Mouse (Mus musculus) kidney, adult 11 months (tissue): ENCODE measurements at regions not wholly inside any gene's neighbourhood (a gene's known extent, or its start where the extent isn't known, plus 50 kb on each side); places are given as distances from the start of the nearest gene placed in this dataset.
A peak's percentile ranks its signal among the peaks of the same experiment; 100 is the strongest.

Experiments used
- DNase-seq: peaks from one replicate; pipeline ENCODE4 v3.0.0; 2022

DNA sequence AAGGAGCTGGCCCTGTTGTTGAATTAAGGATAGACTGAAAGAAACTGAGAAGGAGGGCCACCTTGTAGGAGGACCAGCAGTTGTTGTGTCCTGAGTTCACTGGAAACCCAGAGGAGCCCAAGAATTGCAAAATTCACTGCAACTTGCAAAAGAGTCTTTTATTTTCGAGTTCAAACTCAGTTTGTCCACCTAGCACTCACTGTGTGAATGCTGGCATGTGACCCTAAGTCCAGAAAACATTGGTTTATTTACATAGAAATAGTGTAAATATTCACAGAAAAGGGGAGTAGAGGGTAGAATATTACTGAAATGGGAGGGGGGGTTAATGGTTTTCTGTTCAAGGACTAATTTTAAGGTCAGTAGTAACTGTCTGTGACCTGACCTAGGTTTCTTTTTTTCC, 394.7 kb downstream of the 4933405O20Rik start:
- no peak for DNase-seq

DNA sequence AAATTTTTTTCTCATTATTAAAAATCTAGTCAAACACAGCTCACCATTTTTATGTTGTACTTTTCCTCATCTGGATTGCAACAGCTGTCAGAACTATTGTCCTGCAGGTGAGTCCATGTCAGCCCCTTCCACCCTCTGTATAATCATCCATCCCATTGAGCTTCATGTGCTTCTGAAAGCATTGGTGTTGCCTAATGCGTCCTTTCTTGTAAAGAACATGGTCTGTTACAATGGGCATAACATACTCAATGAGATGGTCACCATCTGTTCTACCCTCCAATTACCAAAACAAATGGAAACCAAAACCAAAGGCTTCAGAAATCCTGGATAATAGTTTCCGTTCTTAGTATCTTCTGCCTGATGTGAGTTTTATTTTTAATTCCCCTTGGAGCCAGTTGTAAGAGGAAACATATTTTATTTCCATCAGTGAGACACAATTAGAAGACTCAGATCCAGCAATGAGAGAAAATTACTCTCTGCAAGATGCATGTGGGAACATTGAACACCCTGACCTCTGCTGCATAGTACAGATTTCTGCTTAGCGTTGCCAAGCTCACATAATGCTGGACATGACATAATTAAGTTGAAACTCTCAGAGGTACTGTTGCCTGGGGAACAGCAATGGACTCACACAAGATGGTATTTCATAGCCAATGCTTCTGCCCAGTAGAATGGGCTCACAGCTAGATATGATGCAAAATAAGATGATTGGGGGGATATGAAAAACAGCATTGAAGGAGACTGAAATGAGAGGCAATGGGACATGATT, 443.1 kb downstream of the 4933405O20Rik start:
- no peak for DNase-seq

DNA sequence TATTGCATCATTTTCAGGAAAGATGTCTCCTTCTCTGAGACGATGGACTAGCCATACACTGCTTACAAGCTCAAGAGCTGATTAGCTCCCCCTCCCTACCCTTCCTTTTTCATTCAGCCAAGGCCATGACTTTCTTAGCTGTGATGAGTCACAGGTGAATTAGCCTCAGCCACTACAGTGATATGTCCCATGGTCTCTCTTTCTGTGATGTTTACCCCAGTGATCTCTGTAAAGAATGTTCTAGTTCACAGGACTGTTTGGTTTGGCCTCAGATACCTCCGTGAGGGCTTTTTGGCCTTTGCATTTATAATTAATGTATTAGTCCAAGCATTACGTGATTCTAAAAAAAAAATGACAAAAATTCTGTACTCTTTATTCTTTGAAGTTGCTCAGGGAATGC, 452.5 kb downstream of the 4933405O20Rik start:
- no peak for DNase-seq

DNA sequence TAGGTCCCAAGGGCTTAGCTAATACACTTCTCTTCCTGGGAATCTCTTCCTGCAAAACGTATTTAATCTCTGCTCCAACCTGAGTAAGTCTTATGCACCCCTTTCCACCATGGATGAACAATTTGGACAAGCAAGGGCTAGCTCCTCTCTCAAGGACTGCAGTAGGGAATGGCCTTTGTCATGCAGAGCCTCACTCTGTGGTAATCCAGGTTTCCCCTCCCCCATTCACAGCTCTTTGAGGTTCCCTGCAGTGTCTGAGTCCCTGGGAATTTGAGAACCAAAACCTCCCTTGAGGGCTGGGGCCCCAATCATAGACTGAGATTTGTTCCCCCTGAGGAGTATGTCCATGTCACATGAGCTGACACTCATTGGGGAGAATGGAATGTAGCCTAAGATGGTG, 442.5 kb upstream of the Ano5 start:
- DNase-seq, result no peak

DNA sequence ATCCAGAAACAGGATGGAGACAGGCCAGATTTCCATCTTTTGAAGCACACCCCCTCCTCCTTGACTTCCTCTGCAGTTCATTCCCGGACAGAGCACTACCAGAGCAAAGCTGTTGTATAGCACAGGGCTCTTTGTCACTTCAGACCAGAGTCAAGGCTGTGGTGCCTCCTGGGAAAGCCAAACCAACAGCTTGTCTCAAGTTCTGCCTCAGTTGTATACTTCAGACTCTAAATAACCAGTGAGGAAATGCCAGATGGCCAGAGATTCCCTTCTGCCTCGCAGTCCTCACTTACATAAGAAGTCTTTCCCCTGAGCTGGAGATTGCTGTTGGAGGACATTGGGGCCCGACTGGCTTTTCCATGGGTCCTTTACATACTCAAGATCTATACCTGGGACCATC, 417.1 kb upstream of the Ano5 start:
- DNase-seq, result no peak

DNA sequence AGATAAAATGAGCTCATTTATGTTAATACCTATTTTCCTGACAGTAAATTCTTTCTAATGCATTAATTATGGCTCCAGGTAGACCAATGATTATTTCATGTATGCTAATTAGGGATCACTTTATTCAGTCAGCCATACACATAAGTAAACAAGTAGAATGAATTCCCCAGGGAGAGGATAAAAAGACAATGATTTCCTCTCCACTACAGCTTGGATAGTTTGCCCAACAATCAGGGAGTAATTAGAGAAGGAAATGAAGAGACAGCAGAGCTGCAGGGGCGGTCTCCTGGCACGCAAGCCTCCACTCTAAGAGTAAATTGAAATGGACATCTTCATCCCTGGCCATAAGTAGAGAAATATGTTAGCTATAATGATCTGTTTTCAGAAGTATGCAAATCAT, 409.7 kb upstream of the Ano5 start:
- no peak for DNase-seq

DNA sequence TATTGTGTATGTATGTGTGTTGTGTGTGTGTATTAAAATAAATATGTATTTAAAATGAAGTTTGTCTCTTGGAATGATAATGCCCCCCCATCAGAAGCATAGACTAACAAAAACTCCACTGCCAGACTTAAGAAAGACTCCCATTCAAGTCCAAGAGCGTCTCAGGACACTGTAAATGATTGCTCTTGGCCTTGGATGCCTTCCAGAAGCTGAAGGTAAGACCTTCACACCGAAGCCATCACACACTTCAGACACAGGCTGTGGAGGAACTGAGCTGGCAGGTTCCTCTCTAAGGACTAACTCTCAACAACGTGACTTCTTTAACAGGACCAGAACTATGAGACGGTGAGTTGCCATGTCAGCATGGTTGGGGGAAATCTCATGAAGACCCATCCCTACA, 370.0 kb upstream of the Ano5 start:
- peak; percentile 10 for DNase-seq

DNA sequence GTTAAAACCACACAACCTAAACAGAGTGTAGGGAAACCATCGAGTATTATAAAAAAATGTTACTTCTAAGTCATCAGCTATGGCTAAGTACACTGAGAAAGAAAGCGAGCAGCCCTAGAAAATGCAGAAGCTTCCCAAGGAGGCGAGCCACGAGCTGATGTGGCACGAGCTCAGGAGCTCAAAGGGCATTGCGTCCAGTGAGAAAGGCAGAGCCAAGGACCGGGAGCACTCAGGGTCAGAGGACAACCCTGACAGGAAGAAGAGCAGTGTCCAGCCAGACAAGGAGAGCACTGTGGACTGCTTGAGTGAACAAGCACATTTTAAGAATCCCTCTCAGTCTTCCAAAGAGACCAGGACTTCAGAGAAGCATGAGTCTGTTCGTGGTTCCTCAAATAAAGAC, 335.6 kb upstream of the Ano5 start:
- DNase-seq, result peak; percentile 71

DNA sequence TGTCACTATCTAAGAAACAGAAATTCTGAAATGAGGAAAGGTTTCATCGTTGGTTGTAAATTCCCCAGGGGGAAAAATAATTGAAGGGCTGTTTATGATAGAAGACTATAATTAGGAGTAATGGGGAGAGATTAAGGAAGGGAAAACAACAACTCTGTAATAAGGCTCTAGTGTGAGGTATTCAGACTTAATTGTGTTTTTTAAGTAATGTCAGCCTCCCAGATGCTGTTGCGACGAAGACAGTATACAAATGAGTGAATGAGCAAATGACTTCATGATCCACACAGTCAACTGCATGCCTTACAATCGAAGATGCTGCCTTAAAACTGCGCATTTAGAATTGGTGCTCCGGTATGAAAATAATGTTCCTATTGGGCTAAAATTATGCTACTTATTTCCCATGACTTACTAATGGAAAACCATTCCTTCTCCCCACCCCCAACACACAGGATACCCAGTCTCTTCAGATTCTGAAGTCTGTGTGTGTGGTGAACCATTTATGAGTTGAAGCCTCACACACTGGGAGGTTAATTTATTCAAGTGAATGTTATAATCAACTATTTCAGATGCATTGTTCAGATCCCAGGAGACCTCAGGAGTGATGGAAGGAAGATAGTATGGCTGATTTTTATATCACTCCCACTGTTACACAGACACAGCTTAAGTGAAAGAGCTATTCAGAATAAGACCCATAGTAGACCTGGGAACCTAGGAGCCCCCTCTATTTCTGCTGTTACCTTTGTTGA, 295.2 kb upstream of the Ano5 start:
- no peak for DNase-seq

DNA sequence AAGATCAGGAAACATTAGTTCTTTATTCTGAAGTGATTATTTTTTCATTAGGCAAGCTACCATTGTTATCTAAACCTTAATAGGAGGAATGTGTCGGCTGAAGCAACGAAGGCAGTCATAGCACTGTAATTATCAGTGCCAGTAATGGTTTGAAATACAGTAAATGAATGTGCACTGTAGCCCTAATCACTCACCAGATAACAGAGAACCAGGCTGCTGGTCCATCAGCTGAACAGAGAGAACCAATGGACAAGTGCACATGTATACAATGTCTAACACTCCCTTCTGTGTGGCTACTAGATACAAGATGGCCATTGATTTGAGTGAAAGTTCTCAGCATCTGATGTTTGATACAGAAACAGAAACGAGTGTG, 294.6 kb upstream of the Ano5 start:
- no peak for DNase-seq

DNA sequence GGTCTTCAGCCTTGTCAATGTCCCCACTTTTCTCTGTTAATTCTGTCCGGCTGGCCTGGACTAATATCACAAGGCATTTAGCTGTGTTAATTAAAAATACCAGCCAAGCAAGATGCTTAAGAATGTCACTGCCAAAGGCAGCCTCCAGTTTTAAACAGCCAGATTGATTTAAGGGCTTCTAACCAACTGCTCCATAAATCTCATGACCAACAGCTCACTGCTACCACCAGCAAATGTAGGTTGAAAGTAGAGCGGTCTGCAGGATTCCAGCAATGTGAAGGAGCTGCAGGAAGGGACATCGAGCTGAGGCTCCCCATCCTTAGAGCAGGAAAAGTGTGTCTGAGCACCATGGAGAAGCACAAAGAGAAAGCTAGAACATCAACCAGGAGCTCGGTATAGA, 289.5 kb upstream of the Ano5 start:
- DNase-seq, result no peak

DNA sequence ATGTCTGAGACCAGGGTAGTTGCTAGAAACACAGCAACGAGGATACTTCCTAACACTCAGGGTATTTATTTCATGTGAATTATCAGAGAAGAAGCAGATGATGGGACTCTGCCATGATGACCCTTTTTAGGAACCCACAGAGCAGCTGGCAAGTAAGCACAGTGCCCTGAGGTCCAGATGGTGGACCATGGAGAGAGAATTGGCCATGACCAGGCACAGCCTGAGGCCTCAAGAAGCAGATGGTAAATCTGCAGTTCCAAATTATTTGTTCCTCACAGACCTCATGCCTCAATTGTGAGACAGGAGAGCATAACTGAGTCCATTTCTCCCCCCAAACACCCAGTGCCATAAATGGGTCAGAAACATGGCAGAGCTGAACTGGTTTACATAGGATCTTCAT, 289.0 kb upstream of the Ano5 start:
- DNase-seq, result no peak

DNA sequence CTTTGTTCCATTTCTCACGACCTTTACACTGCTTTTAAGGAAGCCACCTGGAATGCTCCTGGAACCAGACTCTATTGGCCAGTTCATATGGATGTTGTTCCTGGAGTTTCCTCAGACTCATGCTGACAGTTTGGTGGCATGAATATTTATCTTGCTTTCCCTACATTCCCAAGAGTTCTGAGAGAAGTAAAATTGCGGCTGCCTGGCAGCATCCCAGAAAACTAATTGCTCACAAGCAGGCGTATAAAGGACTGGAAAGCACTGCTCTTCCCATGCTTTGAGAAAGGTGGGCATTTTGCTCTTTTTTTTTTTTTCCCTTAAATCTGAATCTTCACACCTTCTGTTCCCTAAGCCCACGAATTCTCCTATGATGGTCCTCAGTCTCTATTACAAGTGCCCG, 283.7 kb upstream of the Ano5 start:
- no peak for DNase-seq

DNA sequence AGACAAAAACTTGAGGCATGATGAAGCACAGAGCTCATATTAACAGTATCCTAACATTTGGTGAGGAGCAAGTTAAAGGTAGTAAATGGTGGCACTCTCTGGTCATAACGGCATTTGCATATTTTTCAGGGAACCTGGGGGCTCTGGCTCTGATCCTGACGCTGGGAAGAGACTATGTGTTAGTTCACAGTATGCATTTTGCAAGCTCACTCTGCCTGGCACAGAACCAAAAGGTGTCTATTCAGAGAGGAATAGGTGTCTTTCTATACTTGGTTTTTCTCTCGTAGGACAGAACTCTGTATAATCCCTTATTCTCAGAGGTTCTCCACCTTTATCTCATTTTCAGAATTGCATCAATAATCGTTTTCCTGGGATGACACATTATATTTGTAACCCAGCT, 276.2 kb upstream of the Ano5 start:
- DNase-seq, result no peak

DNA sequence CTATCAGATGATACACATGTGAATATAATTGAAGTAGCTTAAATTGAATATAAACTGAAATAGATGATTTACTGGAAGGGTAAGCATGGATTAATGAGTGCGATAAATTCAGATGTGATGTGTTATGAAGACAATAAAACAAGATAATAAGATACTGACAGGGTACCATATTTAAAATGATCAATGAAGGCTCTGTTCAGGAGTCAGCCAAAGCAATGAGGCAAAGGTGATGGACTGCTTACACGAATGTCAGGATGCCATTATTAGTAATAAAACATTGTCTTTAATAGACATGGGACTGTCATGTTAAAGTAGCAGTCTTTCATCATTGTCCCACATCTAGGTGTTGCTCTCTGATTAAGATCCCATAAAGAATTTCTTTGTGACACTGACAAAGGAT, 263.1 kb upstream of the Ano5 start:
- no peak for DNase-seq

DNA sequence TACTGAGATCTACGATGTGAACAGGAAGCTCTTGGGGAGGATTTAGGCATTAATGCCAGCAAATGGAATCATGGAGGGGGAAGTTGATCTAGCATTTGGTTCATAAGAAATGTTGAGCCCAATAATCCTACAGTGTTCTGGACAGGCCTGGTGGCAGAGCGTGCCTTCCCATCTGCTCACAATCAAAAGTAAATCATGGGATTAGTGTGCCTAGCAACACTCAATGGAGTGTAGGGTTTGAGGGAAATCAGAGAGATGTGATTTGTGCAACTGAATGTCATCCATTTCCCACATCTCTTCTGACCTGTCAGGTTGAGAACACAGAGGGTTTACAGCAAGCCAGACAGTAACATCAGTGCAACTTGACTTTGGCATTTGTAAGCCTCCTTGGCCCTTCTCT, 256.4 kb upstream of the Ano5 start:
- no peak for DNase-seq

DNA sequence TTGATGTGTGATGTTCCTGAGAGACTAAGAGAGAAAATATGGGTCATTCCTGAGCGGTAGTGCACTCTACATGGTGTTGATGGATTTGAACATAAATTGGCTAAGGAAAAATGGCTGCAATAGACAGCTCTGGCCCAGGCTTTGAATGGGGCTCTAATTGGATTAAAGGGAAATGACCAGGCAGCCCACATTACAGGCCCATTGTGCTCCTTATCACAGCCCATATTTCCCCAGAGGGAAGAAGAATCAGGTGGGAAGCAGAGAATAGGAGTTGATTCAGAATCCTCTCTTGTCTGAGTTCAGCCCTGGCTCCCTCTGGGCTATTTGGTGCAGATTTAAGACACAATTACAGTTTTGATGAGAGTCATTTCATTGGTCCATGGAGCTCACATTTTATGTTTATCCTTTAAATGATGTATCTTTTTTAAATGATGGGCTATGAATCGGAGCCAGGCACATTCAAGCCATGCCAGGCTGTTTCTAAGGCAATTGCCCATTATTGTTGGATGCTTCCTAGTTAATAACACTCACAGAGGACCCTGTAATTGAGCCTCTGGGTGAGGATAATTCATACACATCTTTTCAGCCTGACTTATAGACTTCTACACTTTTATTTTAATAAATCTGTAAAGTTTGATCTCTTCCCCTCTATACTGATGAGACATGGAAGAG, 251.5 kb upstream of the Ano5 start:
- no peak for DNase-seq

DNA sequence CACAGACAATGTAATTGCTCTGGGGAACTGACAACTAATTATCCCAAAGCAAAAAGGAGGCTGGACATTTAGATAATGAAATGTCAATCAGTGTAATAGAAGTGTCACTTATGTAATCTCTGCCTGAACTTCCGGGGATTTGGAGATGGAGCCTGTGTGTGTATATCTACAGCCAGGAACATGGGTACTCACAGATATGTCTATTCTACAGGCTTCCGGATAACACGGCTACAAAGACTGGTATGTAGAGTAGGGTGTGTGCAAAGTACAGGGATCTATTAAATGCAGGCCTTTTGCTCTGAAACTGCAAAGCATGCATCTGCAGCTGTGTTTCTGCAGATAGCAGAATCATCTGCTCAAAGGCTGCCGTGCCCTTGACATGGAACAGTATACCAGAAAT, 246.7 kb upstream of the Ano5 start:
- no peak for DNase-seq

DNA sequence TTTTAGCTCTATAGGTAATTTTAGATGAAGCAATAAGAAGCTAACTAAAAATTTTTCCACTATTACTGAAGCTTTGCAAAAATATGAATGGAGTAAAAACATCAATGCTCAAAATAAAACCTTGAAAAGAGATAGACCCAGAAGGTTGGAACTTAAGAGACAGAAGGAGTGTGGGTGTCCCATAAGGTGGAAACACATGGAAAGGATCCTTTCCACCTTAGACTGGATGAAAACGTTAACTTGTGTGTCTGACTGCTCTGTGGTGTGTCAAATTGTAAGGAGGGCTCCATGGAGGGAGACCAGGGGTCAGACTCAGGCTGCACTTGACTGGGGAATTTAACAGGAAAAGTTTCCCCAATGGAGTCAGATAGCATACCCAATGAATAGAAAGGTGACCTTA, 244.9 kb upstream of the Ano5 start:
- no peak for DNase-seq

DNA sequence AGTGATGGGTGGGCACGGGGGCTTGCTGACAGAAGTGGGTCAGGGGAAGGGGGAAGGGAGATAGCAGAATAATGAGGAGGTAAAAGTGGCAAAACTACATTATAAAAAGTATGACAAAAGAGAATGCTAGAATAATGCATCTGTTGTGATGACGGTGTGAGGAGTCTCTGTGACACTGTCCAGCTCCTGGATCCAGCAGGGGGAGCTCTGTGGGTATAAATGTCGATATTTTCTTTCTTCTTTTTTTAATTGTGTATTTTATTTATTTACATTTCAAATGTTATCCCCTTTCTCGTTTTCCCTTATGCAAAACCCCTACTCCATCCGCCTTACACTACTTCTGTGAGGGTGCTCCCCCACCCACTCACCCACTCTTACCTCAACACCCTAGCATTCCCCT, 243.9 kb upstream of the Ano5 start:
- DNase-seq, result no peak

DNA sequence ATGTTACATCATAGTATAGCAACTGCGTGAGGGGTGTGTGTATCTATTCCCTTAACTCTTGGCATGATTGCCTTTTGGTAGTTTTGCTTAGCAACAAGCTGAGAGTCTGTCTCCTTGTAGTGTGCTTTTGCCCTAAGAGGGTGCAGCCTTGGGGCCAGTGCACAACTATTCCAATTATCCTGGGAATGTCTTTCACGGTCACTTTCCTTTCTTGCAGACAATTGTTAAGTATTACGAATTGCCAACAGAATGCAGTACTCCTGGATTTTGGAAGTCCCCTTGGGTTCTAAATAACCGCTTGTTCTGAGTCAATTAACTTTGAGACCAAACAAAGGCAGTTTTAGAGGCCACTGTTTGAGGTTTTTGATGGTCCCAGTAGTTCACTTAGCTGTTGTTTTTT, 242.1 kb upstream of the Ano5 start:
- no peak for DNase-seq

DNA sequence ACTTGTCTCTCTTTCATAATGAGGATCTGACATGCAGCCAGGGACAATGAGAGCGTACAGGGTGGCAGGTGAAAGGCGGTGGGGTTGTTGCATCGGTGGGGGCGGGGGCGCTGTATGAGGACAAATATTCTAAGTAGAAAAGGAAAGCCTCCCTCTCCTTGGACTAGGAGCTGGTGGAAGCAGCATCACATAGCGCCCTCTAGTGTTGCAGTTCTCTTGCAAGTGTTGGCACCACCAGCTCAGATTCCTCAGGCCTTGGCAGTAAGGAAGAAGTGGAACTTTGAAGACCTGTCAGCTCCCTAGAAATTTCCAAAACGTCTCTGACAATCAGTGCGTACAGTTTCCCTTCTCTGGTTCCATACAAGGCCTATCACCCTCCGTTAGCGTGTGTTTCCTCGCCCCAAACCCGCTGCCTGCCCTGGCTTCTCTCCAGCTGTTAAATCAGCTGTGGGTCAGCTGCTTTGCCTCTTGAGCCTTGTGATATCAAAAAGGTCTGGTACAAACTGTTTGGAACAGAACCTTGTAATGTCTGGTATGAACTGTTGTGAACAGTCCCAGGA, 240.2 kb upstream of the Ano5 start:
- peak; percentile 15 for DNase-seq

DNA sequence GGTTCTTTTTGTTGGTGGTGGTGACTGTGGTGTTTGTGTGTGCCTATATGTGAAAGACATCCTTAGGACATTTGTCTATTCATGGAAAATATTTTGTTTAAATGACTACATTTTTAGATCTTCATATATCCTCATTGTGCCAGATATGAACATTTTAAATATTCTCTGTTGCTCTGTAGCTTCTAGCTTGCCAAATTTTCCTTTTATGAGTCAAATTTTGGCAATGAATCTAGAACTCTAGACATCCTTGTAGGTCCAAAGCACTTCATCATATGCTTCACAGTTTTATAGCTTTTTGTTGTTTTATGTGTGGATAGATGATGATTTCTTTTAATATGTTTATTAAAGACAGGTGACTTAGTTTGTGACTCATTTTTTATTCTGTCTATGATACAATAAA, 229.4 kb upstream of the Ano5 start:
- no peak for DNase-seq

DNA sequence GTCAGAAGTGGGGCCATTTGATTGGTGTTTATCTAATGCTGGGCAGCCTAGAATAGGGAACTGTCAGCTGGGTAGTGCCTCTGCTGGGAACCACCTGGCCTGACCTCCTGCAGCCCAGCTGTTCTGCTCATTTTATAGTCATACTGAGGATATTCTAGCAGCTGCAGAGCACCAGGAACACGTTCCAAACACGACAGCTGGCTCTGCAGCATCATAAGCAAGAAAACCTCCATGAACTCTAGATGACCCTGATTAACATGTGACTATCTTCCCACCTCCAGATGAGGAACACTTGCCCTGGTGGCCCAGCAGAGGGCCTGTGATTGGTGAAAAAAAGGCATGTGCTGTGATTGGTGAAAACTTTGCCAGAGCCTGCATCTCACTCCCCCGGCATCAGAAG, 210.6 kb upstream of the Ano5 start:
- peak; percentile 4 for DNase-seq
